Mouse (Mus musculus) small intestine, adult 2 months (tissue): ENCODE measurements around the gene Hist1h4h. TPM values are rescaled to one million over a fixed set of nuclear protein-coding genes. Genes with fewer than 3 reads are reported as not detected.

Experiments used
- H3K27ac ChIP-seq: fragments of 200-500 bp; 2 replicates; pipeline ENCODE4 v1.5.1; 2012; ENCODE audit warnings: low read depth, low read length, control low read depth, inconsistent platforms; ENCODE audit not compliant: insufficient read depth
- H3K27me3 ChIP-seq: fragments of 200-500 bp; 2 replicates; pipeline ENCODE4 v1.6.1; 2012; ENCODE audit warnings: mild to moderate bottlenecking, moderate library complexity, low read length, inconsistent platforms; ENCODE audit not compliant: control insufficient read depth, insufficient read depth
- H3K36me3 ChIP-seq: fragments of 200-500 bp; 2 replicates; pipeline ENCODE4 v1.6.1; 2012; ENCODE audit warnings: mild to moderate bottlenecking, low read length, control low read depth, inconsistent platforms; ENCODE audit not compliant: control insufficient read depth, insufficient read depth
- H3K4me1 ChIP-seq: fragments of 200-500 bp; 2 replicates; pipeline ENCODE4 v1.6.1; 2012; ENCODE audit warnings: low read length, inconsistent platforms, mixed read lengths; ENCODE audit not compliant: control insufficient read depth, insufficient read depth, insufficient read length
- H3K4me3 ChIP-seq: fragments of 200-500 bp; 2 replicates; pipeline ENCODE4 v1.5.1; 2012; ENCODE audit warnings: low read depth, mild to moderate bottlenecking, control low read depth, inconsistent platforms, low read length, moderate library complexity
- CTCF ChIP-seq: fragments of 200-500 bp; IDR thresholded peaks from 2 replicates; pipeline ENCODE4 v1.5.1; 2012; ENCODE audit warnings: low read depth, mild to moderate bottlenecking, control low read depth, inconsistent platforms, low read length, moderate library complexity, mixed read lengths; ENCODE audit not compliant: insufficient replicate concordance, insufficient read length; ENCODE audit errors: extremely low read depth
- POLR2A ChIP-seq: fragments of 200-500 bp; IDR thresholded peaks from 2 replicates; pipeline ENCODE4 v1.6.1; 2012; ENCODE audit warnings: low read depth, mild to moderate bottlenecking, control low read depth, inconsistent platforms, low read length, moderate library complexity
- WGBS: fragments of 180-500 bp; shearing (Covaris S2); methylation state at CpG from one replicate; pipeline ENCODE4 v1.1.7; 2018; 5-methylcytosine and 5-hydroxymethylcytosine counted together
- polyA plus RNA-seq: library from polyadenylated mRNA; depleted of rRNA; stranded (reverse); fragments of >200 nt; gene quantifications from 2 replicates; pipeline ENCODE4 v1.2.3, GENCODE M21; 2012

Hist1h4h gene
- polyA plus RNA-seq, 1 experiment, result 39.6 TPM

- Histone ChIP-seq H3K36me3 (no peaks in the 10 kb centered on the region), H3K4me1 (peaks cover 3% of the 10 kb centered on the region; the same call in 1 of the 2 replicates), H3K27ac (no peak overlapping the region), H3K27me3 (no peaks in the 10 kb centered on the region), H3K4me3 (no peak overlapping the region)
- no peak for TF ChIP-seq POLR2A
- TF ChIP-seq CTCF, result no peak
- 83% methylated on average over 4 of the region's 4 CpGs for WGBS
Measured at GRCm38 (mm10) chr13:23502916-23503315, 27.9 kb upstream of the Hist1h4h start.

GRCm38 (mm10) chr13:23503797-23504196, 27.1 kb upstream of the Hist1h4h start:
- Histone ChIP-seq H3K36me3 (no peaks in the 10 kb centered on the region), H3K4me3 (no peak overlapping the region), H3K4me1 (no peaks in the 10 kb centered on the region), H3K27me3 (no peaks in the 10 kb centered on the region), H3K27ac (no peak overlapping the region)
- WGBS, result 7% methylated on average over 9 of the region's 9 CpGs
- TF ChIP-seq CTCF (no peak), POLR2A (no peak)

GRCm38 (mm10) chr13:23505662-23506345, 25.0 kb upstream of the Hist1h4h start:
- 69% methylated on average over 14 of the region's 14 CpGs for WGBS
- Histone ChIP-seq H3K27me3 (no peaks in the 10 kb centered on the region), H3K36me3 (no peaks in the 10 kb centered on the region), H3K4me1 (peaks cover 2% of the 10 kb centered on the region; the same call in 1 of the 2 replicates), H3K27ac (no peak overlapping the region), H3K4me3 (no peak overlapping the region)
- no peak for TF ChIP-seq POLR2A
- TF ChIP-seq CTCF, result no peak

GRCm38 (mm10) chr13:23506351-23506750, 24.5 kb upstream of the Hist1h4h start:
- WGBS, result 46% methylated on average over 13 of the region's 13 CpGs
- no peaks in the 10 kb centered on the region for H3K36me3 ChIP-seq
- TF ChIP-seq CTCF (no peak), POLR2A (no peak)
- H3K27me3 ChIP-seq, result no peaks in the 10 kb centered on the region
- H3K4me3 ChIP-seq, result no peak overlapping the region
- H3K27ac ChIP-seq, result no peak overlapping the region
- peaks cover 2% of the 10 kb centered on the region; the same call in 1 of the 2 replicates for H3K4me1 ChIP-seq

GRCm38 (mm10) chr13:23506819-23507515, 23.9 kb upstream of the Hist1h4h start:
- Histone ChIP-seq H3K36me3 (no peaks in the 10 kb centered on the region), H3K27ac (no peak overlapping the region), H3K27me3 (no peaks in the 10 kb centered on the region), H3K4me1 (peaks cover 2% of the 10 kb centered on the region; the same call in 1 of the 2 replicates), H3K4me3 (no peak overlapping the region)
- TF ChIP-seq CTCF (no peak), POLR2A (no peak)
- 78% methylated on average over 14 of the region's 14 CpGs for WGBS

GRCm38 (mm10) chr13:23510127-23510526, 20.7 kb upstream of the Hist1h4h start:
- Histone ChIP-seq H3K27ac (no peak overlapping the region), H3K4me1 (peaks cover 2% of the 10 kb centered on the region; the same call in 1 of the 2 replicates), H3K27me3 (no peaks in the 10 kb centered on the region), H3K36me3 (no peaks in the 10 kb centered on the region), H3K4me3 (no peak overlapping the region)
- TF ChIP-seq POLR2A, result no peak
- TF ChIP-seq CTCF, result no peak
- WGBS, result 25% methylated on average over 1 of the region's 1 CpGs

- no peak for TF ChIP-seq CTCF
- TF ChIP-seq POLR2A, result no peak
- Histone ChIP-seq H3K27ac (no peak overlapping the region), H3K27me3 (no peaks in the 10 kb centered on the region), H3K36me3 (no peaks in the 10 kb centered on the region), H3K4me3 (no peak overlapping the region), H3K4me1 (peaks cover 4% of the 10 kb centered on the region; the same call in 1 of the 2 replicates)
- WGBS, result 83% methylated on average over 1 of the region's 1 CpGs
Measured at GRCm38 (mm10) chr13:23513517-23513916, 17.3 kb upstream of the Hist1h4h start.
